Mouse (Mus musculus) neural tube, embryonic 11.5 days (tissue): ENCODE results near the gene Map3k6. TPM values are rescaled to one million over a fixed set of nuclear protein-coding genes. Genes with fewer than 3 reads are reported as not detected.

Source experiments
- ATAC-seq: fragments of 200-750 bp; cut with Nextera tagmentation; 2 replicates; pipeline ENCODE4 v1.8.0; 2017; ENCODE audit warnings: moderate number of reproducible peaks, mild to moderate bottlenecking, moderate TSS enrichment, moderate library complexity; ENCODE audit not compliant: insufficient read depth, low FRiP score, low TSS enrichment
- DNase-seq: peaks from one replicate; pipeline ENCODE4 v3.0.0-alpha.2; 2015; ENCODE audit warnings: low spot score
- H3K27ac ChIP-seq: fragments of 300-500 bp; sonication (generic); 2 replicates; pipeline ENCODE4 v1.5.1; 2014; ENCODE audit warnings: low read depth, mild to moderate bottlenecking, low read length
- H3K27me3 ChIP-seq: fragments of 300-500 bp; sonication (generic); 2 replicates; pipeline ENCODE4 v1.6.1; 2014; ENCODE audit warnings: mild to moderate bottlenecking, low read length, mixed read lengths; ENCODE audit not compliant: control insufficient read depth, insufficient read depth
- H3K36me3 ChIP-seq: fragments of 300-500 bp; sonication (generic); 2 replicates; pipeline ENCODE4 v1.6.1; 2014; ENCODE audit warnings: mild to moderate bottlenecking, low read length, moderate library complexity, mixed read lengths; ENCODE audit not compliant: control insufficient read depth, insufficient read depth
- H3K4me1 ChIP-seq: fragments of 300-500 bp; sonication (generic); 2 replicates; pipeline ENCODE4 v1.6.1; 2014; ENCODE audit warnings: low read length, mixed read lengths; ENCODE audit not compliant: control insufficient read depth, insufficient read depth
- H3K4me2 ChIP-seq: fragments of 300-500 bp; sonication (generic); 2 replicates; pipeline ENCODE4 v1.6.1; 2014; ENCODE audit warnings: low read depth, mild to moderate bottlenecking, moderate library complexity
- H3K4me3 ChIP-seq: fragments of 300-500 bp; sonication (generic); 2 replicates; pipeline ENCODE4 v1.5.1; 2014; ENCODE audit warnings: low read depth, low read length
- H3K9ac ChIP-seq: fragments of 300-500 bp; sonication (generic); 2 replicates; pipeline ENCODE4 v1.6.1; 2014; ENCODE audit warnings: mild to moderate bottlenecking, low read length
- H3K9me3 ChIP-seq: fragments of 300-500 bp; sonication (generic); 2 replicates; pipeline ENCODE4 v1.6.1; 2016; ENCODE audit warnings: low read length; ENCODE audit not compliant: control insufficient read depth
- WGBS: fragments of 180-500 bp; shearing (Covaris S2); extraction: QIAGEN DNeasy Blood & Tissue Kit; methylation state at CpG from one replicate; pipeline ENCODE4 v1.1.7; 2014; 5-methylcytosine and 5-hydroxymethylcytosine counted together
- polyA plus RNA-seq: library from polyadenylated mRNA; unstranded; fragments of >200 nt; fragmentation: Nextera tagmentation; extraction: Ambion mirVana; gene quantifications from 2 replicates; pipeline ENCODE4 v1.2.1, GENCODE M21; 2014

Map3k6 gene
- polyA plus RNA-seq, 1 experiment from 2014 or later = 2.7 TPM

- Histone ChIP-seq H3K4me1 (peaks cover 11% of the 10 kb centered on the region), H3K27me3 (peaks cover 25% of the 10 kb centered on the region), H3K9ac (no peak overlapping the region), H3K4me3 (no peak overlapping the region), H3K9me3 (no peaks in the 10 kb centered on the region), H3K4me2 (no peak overlapping the region), H3K36me3 (no peaks in the 10 kb centered on the region), H3K27ac (no peak overlapping the region)
- no peak for ATAC-seq
- no peak for DNase-seq
- 92% methylated on average over 19 of the region's 19 CpGs for WGBS
Observed at GRCm38 (mm10) chr4:133210788-133211390, 29.7 kb upstream of the Map3k6 start.

DNA sequence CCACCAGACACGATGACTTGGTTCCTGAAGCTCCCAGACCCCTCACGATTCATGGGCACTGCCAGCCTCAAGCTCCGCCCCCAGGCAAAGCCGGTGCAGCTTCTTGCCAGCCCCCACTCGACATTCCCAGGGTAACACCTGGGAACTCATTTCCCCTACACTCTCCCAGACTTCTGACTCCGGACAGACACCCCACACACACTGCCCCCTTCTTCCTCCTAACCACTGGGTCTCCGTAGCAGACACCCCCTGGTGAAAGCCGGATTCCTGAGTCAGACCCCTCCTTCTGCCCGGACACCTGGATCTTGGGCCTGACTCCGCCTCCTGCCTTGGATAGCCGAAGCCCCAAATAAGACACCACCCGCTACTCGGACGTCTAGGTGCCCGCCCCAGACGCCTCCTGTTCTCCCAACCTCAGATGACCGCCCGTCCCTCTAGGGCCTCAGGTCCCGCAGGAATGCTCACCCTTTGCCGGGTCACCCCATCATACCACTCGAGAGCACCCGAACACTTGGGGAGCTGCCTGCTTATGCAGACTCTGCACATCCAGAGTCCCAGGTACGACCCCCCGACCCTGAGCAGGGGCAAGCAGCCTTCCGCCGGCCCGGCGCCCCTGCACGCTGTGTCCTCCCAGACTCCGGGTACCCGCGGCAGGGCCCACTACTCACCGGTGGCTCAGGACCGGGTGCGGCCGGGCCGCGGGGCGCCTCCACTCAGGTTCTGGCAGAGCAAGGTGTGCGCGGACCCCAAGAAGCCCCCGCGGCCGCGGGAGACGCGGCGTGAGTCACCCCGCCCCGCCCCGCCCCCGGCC is 28.7 kb upstream of the Map3k6 start, which contains the start of the genes Cd164l2 and Gpr3:
Gene Cd164l2, plus strand, starts transcription at position 381 of the 811 bp plus-strand sequence.
Gene Gpr3, minus strand, starts transcription at position 786 of the 811 bp plus-strand sequence.
- Histone ChIP-seq H3K27ac (no peak within 1 kb of the TSS), H3K27me3 (peaks cover 25% of the 10 kb centered on the region), H3K4me3 (peak within 1 kb of the TSS; percentile 75), H3K9me3 (no peaks in the 10 kb centered on the region), H3K4me2 (peak within 1 kb of the TSS; percentile 99), H3K36me3 (no peaks in the 10 kb centered on the region), H3K9ac (peak within 1 kb of the TSS; percentile 39), H3K4me1 (peaks cover 11% of the 10 kb centered on the region)
- ATAC-seq (peak; percentile 73; the same call in 1 of the 2 replicates), DNase-seq (no peak)
- 2% methylated on average over 52 of the region's 52 CpGs for WGBS

DNA sequence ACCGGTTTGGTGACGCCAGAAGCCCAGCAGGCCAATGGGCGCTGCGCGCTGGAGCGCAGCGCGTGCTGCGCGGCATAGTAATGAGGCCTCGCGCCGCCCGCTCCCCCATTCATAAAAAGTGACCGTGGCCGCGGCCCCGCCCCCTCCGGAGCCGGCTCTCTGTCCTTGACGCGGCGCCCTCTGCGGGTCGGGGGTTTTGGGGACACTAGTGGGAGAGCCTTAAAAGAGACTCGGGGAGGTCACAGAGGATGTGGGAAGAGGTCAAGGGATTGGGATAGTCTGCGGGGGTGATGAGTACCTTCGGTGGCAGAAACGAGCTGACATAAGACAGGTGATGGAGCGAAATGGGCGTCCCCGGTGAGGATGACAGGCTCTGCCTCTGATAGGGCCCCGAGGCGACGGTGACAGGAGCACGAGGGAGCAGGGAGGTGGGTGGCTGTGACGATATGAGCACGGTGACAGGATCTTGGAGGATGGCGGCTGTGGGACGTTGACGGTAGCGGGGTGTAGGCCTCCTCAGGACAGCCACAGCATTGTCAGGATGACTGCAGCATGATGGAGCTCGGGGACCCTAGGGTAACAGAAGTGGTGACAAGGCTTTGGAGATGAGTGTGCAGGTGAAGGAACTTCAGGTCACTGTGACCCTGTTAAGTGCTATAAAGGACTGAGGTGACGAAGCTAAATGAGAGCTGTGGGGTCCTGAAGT is 27.9 kb upstream of the Map3k6 start:
- Histone ChIP-seq H3K36me3 (no peaks in the 10 kb centered on the region), H3K4me3 (peak overlapping the region; percentile 75), H3K4me1 (peaks cover 11% of the 10 kb centered on the region), H3K9ac (peak overlapping the region; percentile 39), H3K4me2 (peak overlapping the region; percentile 99), H3K27me3 (peaks cover 25% of the 10 kb centered on the region), H3K9me3 (no peaks in the 10 kb centered on the region), H3K27ac (no peak overlapping the region)
- 1% methylated on average over 44 of the region's 44 CpGs for WGBS
- DNase-seq = peak; percentile 88
- ATAC-seq = peak; percentile 89

- ATAC-seq = no peak; the same call in 1 of the 2 replicates
- H3K4me2 ChIP-seq = peak overlapping the region; percentile 99; the same call in 1 of the 2 replicates
- 0 out of 2 replicates have a peak overlapping the region, but pooled peaks have one; percentile 1 for H3K4me3 ChIP-seq
- H3K36me3 ChIP-seq = no peaks in the 10 kb centered on the region
- H3K9me3 ChIP-seq = no peaks in the 10 kb centered on the region
- H3K27ac ChIP-seq = no peak overlapping the region
- peaks cover 11% of the 10 kb centered on the region for H3K4me1 ChIP-seq
- no peak overlapping the region for H3K9ac ChIP-seq
- DNase-seq = no peak
- 3% methylated on average over 8 of the region's 9 CpGs for WGBS
- peaks cover 25% of the 10 kb centered on the region for H3K27me3 ChIP-seq
Observed at GRCm38 (mm10) chr4:133213268-133213590, 27.4 kb upstream of the Map3k6 start.

DNA sequence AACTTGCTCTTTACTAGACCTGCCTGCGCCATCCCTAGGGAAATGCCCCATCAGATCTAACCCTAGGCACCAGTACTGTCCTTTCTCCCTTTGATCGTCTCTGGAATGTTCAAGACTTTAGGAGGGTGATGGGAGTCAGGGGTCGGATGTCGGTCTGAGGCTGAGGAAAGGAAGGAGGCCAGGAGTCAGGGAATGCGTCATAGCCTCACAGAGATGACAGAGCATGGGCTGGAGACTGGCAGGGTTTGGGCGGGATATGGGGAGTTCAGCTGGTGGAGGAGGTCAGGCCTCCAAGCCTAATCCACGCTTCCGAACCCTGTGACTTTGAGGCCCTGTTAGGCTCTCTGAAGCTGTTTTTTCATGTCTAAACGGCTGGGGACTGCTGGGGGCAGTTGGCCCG is 27.0 kb upstream of the Map3k6 start:
- peaks cover 25% of the 10 kb centered on the region for H3K27me3 ChIP-seq
- no peak overlapping the region for H3K4me3 ChIP-seq
- H3K4me1 ChIP-seq = peaks cover 11% of the 10 kb centered on the region
- ATAC-seq (no peak), DNase-seq (no peak)
- no peak overlapping the region for H3K9ac ChIP-seq
- H3K4me2 ChIP-seq = peak overlapping the region; percentile 99; the same call in 1 of the 2 replicates
- 5% methylated on average over 10 of the region's 10 CpGs for WGBS
- H3K27ac ChIP-seq = no peak overlapping the region
- H3K9me3 ChIP-seq = no peaks in the 10 kb centered on the region
- no peaks in the 10 kb centered on the region for H3K36me3 ChIP-seq

GRCm38 (mm10) chr4:133217641-133218040 is 23.0 kb upstream of the Map3k6 start:
- 0 out of 2 replicates have a peak, but pooled peaks cover 5% of the 10 kb centered on the region for H3K4me1 ChIP-seq
- ATAC-seq (no peak), DNase-seq (peak; percentile 76)
- no peak overlapping the region for H3K9ac ChIP-seq
- no peak overlapping the region for H3K4me3 ChIP-seq
- no peaks in the 10 kb centered on the region for H3K36me3 ChIP-seq
- no peak overlapping the region for H3K27ac ChIP-seq
- WGBS = under 1% methylated on average over 5 of the region's 5 CpGs
- H3K27me3 ChIP-seq = peaks cover 19% of the 10 kb centered on the region
- H3K9me3 ChIP-seq = no peaks in the 10 kb centered on the region
- H3K4me2 ChIP-seq = no peak overlapping the region

DNA sequence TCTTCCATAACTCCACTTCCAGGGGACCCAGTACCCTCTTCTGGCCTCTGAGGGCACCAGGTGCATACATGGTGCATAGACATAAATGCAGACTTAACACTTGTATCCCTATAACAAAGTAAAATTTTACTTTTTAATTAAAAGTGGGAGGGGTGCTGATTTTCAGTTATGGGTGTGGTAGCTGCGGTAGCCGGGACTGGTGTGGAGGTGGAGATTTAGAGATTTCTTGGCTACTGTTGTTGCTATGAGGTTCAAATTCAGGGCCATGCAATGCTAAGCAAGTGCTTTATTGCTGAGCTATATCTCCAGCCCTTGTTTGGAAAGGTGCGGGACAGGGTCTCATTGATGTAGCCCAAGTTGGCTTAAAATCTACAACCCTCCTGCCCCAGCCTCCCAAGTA is 21.9 kb upstream of the Map3k6 start:
- Histone ChIP-seq H3K27ac (no peak overlapping the region), H3K4me2 (no peak overlapping the region), H3K27me3 (peaks cover 15% of the 10 kb centered on the region; the same call in 1 of the 2 replicates), H3K4me1 (no peaks in the 10 kb centered on the region), H3K4me3 (no peak overlapping the region), H3K36me3 (no peaks in the 10 kb centered on the region), H3K9me3 (no peaks in the 10 kb centered on the region), H3K9ac (no peak overlapping the region)
- 94% methylated on average over 3 of the region's 3 CpGs for WGBS
- no peak for DNase-seq
- no peak for ATAC-seq

DNA sequence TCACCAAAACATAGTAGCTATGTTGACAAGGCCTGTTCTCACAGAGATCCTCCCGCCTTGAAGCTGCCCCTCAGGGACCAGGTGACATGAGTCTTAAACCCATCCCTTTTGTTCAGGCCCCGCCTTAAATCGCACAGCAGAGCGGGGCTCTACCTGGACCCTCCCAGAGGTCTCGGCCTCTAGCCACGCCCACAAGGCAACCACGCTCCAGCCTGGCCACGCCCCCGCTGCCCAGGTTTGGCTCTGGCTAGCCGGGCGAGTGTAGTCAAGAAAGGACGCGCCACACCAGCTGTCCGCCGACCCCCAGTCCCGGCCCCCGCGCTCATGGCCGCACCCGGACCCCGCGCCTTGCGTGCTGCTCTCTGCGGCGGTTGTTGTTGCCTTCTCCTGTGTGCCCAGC is 20.0 kb upstream of the Map3k6 start:
- Histone ChIP-seq H3K4me2 (peak overlapping the region; percentile 40), H3K36me3 (no peaks in the 10 kb centered on the region), H3K27ac (no peak overlapping the region), H3K27me3 (peaks cover 11% of the 10 kb centered on the region; the same call in 1 of the 2 replicates), H3K4me1 (no peaks in the 10 kb centered on the region), H3K9me3 (no peaks in the 10 kb centered on the region), H3K9ac (0 out of 2 replicates have a peak overlapping the region, but pooled peaks have one; percentile 5), H3K4me3 (peak overlapping the region; percentile 21; the same call in 1 of the 2 replicates)
- DNase-seq = no peak
- WGBS = 1% methylated on average over 25 of the region's 25 CpGs
- no peak for ATAC-seq
